Mouse (Mus musculus): ENCODE data around the gene Hcfc2.

Hcfc2 gene

DNA sequence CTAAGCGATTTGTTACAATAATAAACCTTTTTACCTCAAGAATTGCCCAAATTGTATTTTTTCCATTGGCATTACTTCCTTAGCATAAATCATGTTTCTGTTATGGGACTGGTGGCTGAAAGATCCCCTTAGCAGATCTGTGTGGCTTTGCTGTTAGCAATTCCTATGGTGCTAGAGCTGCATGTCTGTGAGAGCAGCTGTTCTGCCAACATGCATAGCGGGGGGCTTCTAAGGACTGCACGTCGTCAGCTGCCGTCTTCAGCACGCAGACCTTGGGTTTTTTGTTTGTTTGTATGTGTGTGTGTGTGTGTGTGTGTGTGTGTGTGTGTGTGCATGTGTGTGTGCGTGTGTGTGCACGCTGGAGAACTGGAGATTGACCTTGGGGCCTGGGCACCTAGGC lies 45.4 kb downstream of the Hcfc2 start:
- in situ Hi-C loops (cut with MboI): no loop called here

DNA sequence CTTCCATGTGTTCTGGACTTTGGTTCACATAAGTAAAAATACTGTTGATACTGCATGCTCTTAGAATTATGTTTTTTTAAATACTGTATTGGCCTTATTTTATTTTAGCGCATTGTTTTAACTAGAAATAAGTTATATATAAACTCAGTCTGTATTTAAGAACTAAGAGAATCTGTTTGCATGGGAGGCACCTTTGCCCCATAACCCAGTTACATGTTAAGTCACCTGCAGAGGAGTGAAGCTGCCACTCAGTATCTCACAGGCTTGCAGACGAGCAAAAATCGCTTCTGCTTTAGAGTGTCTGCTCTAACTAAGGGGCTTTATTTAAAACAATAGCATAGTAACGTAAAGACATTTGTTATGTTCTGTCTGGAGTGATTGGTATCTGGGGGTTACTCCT lies 45.9 kb downstream of the Hcfc2 start:
- in situ Hi-C loops (cut with MboI): no loop called here

DNA sequence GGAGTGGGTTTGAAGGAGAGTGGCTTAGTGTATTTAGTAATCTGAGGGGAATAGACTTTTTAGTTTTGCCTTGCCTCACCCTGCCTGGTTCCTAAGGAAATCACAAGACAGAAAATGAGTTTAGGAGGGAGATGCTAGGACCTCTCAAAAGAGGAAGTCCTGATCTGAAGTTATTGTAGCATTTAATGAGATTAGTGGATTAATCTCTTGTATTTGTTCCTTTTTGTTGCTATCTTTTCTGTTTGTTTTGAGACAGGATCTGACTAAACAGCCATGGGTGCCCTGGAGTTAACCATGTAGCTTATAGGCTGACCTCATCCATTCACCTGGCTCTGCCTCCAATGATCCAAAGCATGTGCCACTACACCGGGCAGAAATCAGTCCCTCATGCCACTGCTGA lies 46.6 kb downstream of the Hcfc2 start:
- in situ Hi-C loops (cut with MboI): no loop called here

DNA sequence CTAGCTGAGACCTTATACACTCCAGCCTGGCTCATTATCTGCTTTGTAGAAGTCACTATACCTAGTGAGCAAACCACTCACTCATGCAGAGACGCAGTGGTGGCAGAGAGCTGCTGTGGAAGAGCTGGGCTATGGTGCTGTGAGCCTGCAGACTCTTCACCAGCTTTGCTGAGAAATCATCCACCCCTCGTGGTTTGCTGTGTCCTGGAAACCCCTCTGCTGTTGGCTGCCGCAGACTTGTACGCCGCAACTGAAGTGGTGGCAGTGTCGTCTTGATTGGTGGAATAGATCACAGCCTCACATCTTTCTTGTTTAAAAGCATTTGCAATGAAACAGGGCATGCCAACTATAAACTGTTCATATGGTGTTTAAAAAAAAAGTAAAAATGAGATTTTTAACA lies 48.3 kb downstream of the Hcfc2 start:
- in situ Hi-C loops (cut with MboI): no loop called here

DNA sequence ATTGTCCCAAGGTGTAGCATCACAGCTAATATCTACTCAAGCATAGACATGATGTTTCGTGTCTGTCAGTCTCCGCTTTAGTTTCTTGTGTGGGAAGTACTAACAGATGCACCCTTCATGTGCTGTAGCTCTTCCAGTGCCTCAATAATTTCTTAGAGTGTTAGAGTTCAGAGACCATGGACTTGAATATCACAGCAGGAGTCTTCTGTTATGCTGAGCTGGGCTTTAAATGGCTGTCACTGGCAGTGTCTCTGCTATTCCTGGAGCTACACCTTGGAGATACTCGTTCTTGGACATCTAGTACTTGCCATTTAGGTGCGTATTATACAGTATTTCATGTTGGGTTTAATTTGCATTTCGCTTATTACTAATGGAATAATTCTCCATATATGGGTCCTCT lies 49.3 kb downstream of the Hcfc2 start:
- in situ Hi-C loops (cut with MboI): no loop called here

DNA sequence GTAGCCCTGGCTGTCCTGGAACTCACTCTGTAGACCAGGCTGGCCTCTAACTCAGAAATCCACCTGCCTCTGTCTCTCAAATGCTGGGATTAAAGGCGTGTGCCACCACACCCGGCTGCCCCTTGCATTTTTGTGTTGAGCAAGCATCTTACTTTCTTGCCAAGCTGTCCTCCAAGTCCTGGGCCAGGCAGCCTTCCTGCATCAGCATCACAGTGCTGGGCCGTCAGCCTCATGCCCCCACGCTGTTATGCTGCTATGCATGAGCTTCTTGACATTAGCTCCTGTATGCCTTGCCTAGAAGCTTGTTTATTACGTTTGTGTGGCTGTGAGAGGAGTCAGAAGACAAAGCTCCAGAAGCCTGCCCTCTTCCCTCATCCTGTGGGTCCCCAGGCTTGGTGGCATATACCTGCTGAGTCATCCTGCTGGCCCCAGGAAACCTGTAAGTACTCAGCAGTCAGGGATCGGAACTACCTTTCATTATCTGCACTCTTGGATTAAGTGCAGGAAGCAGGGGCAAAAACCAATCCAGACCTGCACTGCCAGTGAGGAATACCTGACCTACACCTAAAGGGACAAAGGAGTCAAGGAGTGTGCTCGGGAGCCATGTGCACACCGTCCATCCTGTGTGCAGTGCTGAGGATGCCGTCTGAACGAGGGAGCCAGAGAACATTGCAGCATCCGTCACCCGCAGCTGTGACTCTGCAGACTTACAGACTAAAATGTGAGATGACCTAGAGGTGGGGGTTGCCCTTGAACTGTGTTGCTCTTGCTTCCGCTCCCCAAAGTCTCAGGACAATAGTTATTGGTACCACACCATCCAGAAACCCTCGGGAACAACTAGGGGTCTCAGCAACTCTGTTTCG lies 51.3 kb downstream of the Hcfc2 start:
- in situ Hi-C loops (cut with MboI): no loop called here

DNA sequence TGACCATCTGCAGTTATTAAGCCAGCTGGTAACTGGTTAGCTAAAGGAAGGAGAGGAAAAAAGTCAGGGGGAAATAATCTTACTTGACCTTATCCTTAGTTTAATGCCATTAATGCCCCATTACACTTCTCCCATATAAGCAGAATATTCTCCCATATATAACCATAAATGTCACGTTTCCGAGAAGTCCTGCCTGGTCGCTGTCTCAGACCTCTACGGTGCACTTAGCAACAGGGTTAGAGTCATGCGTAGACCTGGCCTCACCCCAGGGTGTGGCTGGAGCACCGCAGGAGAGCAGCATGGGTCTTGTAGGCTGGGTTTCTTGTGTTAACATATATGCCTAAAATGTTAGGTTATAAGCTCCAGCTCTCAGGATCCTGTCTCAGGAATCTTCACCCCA lies 54.8 kb downstream of the Hcfc2 start:
- in situ Hi-C loops (cut with MboI): no loop called here

DNA sequence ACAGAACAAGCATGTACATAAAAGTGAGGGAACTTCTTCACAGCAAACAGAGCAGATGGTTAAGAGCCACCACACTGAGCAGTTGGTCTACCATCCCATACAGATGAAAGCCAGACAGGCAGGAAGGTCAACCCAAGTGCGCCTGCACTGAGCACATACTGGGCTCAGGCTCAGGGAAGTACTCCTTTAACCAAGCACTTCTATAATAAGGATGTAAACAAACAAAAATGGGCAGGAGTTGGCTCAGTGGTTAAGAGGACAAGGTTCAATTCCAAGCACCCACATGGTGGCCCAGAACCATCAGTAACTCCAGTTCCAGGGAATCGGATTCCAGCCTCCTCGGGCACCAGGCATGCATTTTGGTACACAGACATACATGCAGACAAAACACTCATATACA lies 57.0 kb downstream of the Hcfc2 start:
- in situ Hi-C loops (cut with MboI): no loop called here

DNA sequence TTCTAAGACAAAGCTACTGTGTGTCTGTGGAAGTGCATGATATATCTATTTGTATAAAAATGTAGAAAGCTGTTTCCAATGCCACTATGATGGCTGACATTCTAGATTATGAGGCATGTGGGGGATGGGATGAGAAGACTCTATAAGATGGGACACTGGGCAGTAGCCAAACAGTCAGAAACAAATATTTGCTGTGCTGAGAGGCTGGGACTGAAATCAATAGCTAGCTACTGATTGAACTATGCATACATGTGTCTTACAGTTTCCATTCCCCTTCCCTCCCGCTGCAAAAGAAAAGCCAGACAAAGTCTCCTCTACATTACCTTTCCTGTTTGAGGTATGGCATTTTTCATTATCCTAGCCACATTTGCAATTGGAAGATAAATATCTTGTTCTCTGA lies 58.7 kb downstream of the Hcfc2 start:
- in situ Hi-C loops (cut with MboI): no loop called here

DNA sequence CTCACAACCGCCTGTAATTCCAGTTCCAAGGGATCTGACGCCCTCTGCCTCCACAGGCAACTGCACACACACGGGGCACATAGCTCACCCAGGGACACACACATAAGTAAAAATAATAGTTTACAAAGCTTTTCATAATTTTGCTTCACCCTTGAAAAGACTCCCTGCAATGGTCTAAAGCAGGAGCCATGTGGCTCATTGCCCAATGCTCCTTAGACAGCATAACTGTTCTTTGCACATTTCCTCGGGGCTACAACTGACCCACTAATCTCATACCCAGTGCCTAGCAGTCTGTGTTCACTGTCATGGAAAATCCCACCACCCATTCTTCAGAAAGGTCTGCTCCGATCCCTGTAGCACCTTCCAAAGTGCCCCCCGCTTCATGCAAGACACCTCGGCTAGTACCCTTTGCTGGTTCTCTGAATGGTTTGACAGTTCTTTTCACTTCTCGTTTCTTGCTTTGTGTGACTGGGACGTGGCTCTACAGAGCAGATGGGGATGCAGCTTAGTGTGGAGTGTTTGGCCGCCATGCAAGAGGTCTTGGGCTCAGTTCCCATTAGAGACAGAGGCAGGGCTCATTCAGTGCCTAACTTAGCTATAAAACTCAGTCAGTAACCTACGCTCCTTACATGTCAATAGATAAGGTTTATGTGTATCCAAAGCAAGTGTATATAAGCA lies 59.4 kb downstream of the Hcfc2 start:
- in situ Hi-C loops (cut with MboI): no loop called here

DNA sequence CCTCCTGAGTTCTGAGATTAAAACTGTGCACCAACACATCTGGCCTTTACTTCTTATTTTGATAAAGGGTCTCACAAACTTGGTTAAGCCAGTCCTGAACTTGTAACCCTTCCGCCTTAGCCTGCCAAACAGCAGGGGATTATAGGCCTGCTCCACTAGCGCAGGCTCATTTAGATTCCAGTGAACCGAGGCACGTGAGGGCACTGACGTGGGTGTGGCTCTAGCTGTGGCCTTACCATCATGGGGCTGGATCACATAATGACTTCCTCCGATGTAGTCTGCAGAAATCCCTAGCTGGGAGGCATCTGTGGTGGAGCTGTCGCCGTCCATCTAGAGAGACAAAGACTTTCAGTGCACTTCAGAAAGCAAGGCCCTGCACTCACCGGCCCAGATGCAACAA lies 60.5 kb downstream of the Hcfc2 start:
- in situ Hi-C loops (cut with MboI): no loop called here

DNA sequence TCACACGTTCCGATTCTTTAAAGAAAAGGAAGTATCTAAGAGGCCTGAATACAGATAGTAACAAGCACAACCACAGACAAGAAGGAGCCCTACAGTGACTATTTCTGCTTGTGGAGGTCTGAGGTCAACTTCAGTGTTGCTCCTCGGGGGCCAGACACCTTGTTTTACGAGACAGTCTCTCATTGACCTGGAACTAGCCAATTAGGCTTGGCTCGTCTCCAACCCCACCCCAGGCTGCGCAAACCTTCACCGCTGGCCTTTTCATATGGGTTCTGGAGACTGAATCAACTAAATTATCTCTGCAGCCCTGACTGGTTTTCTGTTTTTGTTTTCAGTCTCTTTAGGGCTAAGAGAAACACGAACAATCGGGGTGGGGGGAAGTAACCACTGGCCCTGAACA lies 61.4 kb downstream of the Hcfc2 start:
- in situ Hi-C loops (cut with MboI): no loop called here

DNA sequence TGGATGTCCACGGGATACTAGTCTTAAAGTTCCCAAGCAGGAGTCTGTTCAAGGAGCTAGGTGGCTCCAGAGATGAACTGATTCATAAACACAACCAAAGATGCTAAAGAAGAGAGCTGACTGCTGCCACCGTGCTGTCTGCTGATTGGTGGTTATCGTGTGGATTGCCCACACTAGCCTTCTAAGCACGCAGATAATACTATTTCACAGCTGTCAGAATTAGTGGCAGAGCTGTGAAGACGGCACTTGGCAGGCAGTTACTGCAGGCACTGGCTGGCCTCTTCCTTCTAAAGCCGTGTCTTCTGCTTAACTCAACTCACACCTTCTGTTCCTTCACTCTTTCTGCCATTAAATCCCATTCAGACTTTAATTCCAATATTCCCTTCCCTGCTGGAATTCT lies 62.4 kb downstream of the Hcfc2 start:
- in situ Hi-C loops (cut with MboI): no loop called here

DNA sequence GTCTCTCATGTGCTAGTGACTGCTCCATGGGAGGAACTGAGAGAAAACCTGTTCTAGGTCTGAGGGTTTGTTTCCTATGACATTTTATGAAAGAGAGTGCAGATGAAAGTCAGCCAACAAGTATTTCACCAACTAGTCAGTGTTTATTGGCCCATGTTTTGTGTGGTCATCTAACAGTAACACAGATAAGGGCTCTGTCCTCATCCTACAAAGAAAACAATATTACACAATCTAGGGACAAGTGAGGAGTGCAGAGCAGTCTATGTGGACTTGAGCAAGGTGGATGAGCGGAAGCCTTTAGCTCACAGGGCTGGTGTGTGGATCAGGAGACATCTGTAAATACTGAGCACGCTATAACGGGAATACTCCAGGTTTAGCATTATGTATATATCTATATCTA lies 62.9 kb downstream of the Hcfc2 start:
- in situ Hi-C loops (cut with MboI): no loop called here

DNA sequence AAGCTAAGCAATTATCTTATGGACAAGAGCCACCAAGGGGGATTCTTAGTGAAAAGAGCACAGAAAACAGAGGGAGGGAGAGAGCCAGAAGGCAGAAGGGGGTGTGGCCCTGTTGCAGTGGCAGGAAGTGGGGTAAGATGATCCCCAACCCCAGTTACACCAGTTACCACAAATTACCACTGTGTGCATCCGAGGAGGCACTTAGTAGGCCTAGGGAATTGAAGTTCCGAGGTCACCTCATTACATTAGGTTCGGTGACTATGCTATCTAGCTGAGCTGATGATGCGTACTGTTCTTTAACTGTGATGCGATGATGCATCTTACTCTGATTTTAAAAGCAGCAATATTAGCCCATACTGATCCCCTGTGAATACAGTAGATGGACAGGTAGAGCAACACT lies 63.7 kb downstream of the Hcfc2 start:
- in situ Hi-C loops (cut with MboI): no loop called here

DNA sequence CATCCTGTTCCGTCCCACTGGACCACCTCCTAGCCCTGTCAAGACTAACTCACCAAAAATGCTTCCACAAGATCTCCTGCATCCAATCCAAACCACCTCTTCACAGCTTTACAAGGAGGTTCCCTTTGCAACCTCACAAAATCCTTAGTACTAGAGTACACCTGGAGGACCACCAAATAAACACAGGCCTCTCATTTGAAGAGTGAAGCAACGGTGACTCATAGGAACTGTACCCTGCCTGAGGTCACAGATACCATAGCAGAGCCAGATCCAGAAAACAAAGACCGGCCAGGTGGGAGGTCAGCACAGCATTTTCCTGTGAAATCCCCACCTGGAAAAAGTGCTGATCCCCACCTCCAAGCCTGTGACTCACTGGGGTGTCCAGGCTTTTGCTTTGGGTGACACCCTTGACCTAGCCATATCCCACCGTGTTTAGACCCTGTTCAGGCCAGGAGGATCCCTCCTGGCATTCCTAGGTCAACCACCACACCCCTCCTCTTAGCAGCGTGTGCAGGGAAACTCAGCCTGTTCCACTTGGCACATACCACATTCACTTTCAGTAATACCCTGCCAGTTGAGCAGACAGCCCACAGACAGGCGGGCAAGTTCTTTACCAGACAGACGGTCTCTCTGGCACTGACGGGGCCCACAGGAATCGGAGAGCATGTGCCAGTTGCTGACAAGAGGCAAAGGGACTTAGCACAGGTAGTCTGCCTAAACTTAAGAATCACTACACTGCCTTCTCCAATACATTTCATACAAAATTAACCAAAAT lies 65.3 kb downstream of the Hcfc2 start:
- in situ Hi-C loops (cut with MboI): no loop called here

DNA sequence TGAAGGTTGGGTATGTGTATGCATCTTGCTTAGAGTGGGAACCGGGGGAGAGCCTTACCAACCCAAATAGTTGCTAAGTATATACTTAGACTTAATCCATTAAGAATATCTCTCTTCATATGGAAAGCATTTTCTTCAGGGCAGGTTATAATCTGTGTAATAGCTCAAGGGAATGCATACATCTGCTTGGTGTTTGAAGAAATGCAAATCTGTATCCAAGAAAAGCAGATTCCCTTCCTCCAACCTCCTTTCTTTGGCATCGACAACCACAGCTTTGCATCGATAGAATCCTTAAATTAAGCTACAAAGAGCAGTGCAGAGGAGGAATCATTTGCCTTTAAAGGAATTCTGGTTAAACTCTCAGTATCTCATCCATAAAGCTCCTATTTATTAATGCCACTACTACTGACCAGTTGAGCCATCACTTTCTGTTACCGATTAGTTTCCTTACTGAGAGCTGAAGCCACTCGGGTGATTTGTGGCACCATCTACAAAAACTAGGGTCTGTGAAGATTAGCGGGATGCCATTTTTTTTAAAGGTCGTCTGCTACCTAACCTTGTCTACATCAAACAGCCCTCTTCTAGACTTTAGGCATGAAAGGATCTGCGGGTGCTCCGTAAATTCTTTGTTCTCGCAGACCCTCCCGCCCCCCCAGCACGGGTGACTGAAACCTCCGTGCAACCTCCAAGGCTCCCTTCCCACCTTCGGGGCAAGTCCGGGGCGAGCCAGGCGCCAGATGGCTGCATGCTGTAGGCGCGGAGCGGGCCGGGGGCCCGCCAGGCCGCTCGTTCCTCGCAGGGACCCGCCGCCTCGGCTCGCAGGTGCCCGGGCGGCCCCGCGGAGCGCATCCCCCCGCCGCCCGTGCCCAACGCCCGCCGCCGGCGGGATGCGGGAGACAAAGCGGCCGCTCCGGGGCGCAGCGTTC lies 67.1 kb downstream of the Hcfc2 start:
- in situ Hi-C loops (cut with MboI): no loop called here

DNA sequence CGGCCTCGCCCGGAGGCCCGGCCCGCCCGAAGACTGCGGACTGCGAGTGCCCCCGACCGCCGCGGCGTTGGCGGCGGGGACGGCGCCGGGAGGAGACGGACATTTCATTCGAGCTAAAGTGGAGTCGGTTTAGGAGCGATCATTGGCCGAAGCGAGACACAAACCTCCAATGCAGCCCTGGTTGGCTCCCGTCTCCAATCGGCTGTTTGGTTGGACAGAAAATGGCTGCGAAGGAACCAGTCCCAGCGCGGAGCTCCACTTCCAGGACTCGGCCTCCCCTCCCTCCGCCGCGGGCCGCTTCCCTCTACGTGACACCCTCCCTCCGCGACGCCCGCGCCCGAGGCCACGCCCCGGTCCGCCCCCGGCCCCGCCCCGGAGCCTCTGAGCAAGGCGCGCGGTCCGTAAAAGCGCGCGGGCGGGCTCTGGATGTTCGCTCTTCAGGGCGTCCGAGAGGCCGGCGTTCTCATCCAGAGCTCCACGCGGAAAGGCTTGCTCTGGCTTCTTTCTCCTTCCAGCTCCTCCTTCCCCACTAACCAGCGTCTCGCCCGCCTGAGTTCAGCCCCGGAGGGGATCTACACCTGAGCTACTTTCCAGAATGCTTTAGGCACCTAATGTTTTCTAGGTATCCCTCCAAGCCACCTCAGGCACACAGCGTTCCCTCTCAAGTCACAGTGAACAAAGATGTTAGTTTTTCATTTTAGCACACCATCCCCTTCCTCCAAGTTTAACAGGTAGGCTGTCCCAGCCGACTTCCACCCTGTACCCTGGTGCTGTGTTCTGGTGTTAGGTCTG lies 68.1 kb downstream of the Hcfc2 start, which contains the start of gene Nfyb:
Gene Nfyb (minus strand): TSS at position 305 of the 792 bp plus-strand sequence.
- in situ Hi-C loops (cut with MboI): no loop called here

DNA sequence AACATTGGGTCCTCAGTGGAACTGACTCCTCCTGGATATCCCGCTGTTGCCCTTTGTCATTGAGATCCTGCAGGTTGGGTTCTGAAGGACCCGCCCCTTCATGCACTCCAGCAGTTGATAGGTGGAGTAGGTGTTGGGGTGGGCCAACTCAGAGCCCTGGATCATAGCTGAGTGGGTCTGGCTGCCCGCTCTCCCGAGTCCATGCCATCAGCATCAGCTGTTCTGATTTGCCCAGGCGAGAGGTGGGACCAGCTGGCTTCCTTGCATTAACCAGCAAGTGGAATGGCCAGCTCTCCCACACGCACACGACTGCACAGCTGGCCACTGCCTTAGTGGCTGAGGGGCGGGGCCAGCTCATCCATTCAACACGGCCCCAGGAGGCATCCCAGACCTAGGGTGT lies 72.9 kb downstream of the Hcfc2 start:
- in situ Hi-C loops (cut with MboI): no loop called here

DNA sequence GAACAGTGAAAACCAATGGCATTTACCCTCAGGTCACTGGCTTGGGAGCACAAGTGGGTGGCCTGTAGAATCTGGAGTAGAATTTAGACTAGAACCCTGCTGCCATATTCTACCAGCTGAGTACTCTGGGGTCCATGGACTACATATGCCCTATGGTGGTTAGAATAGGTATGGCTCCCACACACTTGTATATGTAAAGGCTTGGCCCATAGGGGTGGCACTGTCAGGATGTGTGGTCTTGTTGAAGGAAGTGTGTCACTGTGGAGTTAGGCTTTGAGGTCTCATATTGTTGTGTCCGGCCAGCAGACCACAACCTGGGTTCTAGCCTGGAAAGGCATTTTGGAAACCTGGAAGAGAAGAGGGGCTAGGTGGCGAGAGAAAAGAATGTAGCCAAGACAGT lies 74.8 kb downstream of the Hcfc2 start:
- in situ Hi-C loops (cut with MboI): no loop called here
